Mouse (Mus musculus) heart, adult 2 months (tissue): ENCODE data around the gene Ift80.

Experiments used
- CTCF ChIP-seq: fragments of 200-600 bp; IDR thresholded peaks from 2 replicates; pipeline ENCODE4 v1.8.1; 2022; ENCODE audit warnings: antibody characterized with exemption, mild to moderate bottlenecking, moderate library complexity
- EP300 ChIP-seq: fragments of 200-500 bp; IDR thresholded peaks from 2 replicates; pipeline ENCODE4 v1.6.1; 2011; ENCODE audit warnings: low read depth, low read length, control low read depth; ENCODE audit not compliant: insufficient read depth
- POLR2A ChIP-seq: fragments of 200-500 bp; IDR thresholded peaks from 2 replicates; pipeline ENCODE4 v1.6.1; 2011; ENCODE audit warnings: mild to moderate bottlenecking, low read depth, low read length, control low read depth; ENCODE audit not compliant: insufficient read depth

DNA sequence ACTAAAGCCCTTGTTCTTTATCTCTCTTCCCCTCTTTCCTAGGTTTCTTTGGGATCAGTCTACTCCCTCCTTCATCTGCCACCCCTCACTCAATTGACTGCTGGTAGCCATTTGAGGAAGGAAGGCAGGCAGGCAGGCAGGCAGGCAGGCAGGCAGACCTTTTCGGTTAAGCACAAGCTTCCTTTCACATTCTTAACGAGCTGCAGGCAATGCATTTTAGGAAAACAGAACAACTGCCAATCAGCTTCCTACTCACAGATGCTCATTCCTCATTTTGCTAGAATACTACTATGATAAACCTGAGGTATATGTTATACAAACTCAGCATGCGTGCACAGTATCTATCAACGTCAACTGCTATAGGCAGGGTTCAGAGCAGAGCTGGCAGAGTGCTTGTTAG lies 47.9 kb downstream of the Ift80 start:
- TF ChIP-seq POLR2A = no peak
- TF ChIP-seq EP300 = no peak
- no peak for TF ChIP-seq CTCF
